Mouse (Mus musculus): ENCODE results near the gene Acta2.

DNA sequence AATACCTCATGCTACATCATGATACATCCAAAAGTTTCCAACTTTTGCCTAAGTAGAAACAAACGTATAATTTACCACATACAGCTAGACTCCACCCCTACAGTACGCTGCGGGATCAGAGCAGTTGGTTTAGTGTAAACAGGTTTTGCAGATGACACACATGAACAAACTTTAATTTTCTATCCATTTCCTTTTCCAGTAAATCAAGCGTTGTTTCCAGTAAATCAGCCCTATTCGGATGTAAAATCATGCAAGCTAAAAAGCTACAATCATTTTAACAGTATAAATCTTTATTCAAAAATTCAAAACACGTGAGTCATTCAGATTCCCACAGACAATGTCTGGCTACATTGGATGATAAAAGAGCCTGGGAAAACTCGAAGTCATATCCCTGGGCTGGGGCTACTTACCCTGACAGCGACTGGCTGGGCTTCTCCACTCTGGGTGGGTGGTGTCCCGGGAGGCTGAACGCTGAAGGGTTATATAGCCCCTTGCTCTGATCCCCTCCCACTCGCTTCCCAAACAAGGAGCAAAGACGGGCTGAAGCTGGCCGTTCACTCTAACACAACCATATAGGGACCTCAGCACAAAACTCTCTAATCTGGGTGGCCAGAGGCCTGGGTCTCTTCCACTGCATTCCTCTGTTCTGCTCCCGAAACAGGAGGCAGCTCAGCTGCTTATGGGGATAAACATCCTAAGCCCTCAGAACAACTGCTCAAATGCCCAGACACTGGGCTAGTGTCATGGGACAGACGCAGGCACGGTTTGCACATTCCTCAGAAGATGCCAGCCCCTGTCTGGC lies at the start of gene Acta2:
- TF ChIP-seq POLR2A (IDR thresholded peaks at IDR 0.05; ENCODE audit: extremely low read depth, insufficient read depth, low read length) (no peak), CTCF (IDR thresholded peaks at IDR 0.05; ENCODE audit: extremely low read depth, insufficient read depth, low read length) (no peak)
